Comparison of ENCODE assay signal across 35 mouse cellular contexts in the genomic region with DNA sequence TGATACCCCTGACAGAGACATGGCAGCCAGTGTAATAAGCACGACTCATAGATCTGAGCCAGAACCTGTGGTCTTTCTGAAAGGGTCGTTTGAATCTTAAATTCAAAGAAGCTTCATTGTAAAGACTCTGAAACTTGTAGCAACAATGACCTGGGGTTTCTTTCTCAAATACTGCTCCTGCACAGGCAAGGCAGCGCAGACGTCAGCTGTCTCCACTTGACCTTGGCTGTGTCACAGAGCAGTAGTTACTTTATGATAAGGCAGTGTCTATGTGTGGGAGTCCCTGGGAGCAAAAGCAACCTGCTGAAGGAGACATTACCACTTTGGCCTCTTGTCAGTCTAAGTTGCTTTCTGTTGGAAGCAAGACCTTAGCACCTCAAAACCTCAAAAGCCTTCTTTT. TPM values are rescaled to one million over a fixed set of nuclear protein-coding genes. Genes with fewer than 3 reads are reported as not detected.
DNase-seq lines count a peak whose midpoint lies in the region; ATAC-seq and TF ChIP-seq lines count a peak whose summit lies in the region.
"Had no signal": no experiment of that assay in that cellular context is flagged by ENCODE, and none has a peak within 500 bp of the region (broad histone marks: within the 10 kb centered on the region; RNA-seq: fewer than 3 reads in every experiment).

No protein-coding gene starts in this region.

- intact Hi-C loops in heart, postnatal 14 days (cut with DNase I), result no loop called here

- H3K9me3 ChIP-seq in heart, embryonic 11.5 days (replicated peaks; ENCODE audit: control insufficient read depth, low read length), result no peaks in the 10 kb centered on the region
- H3K9me3 ChIP-seq in liver, postnatal 0 days (ENCODE audit: low read length), result no peaks in the 10 kb centered on the region
- H3K9me3 ChIP-seq: limb, embryonic 10.5 days; limb, embryonic 15.5 days; liver, embryonic 13.5 days had no signal

- ATAC-seq in heart, embryonic 11.5 days (replicated peaks; ENCODE audit: insufficient number of reproducible peaks, low FRiP score, low TSS enrichment), result no peak
- ATAC-seq in liver, postnatal 0 days, result no peak
- ATAC-seq: forebrain, embryonic 16.5 days; intestine, postnatal 0 days had no signal

- peak overlapping the region; percentile 9; the same call in 1 of the 2 replicates for H3K4me2 ChIP-seq in heart, embryonic 11.5 days
- no peak overlapping the region for H3K4me2 ChIP-seq in liver, postnatal 0 days (ENCODE audit: low read depth, low read length)
- H3K4me2 ChIP-seq: hindbrain, embryonic 14.5 days; limb, embryonic 15.5 days; liver, embryonic 13.5 days had no signal

- no peak overlapping the region for H3K9ac ChIP-seq in heart, embryonic 11.5 days (ENCODE audit: low read depth, low read length)
- no peak overlapping the region for H3K9ac ChIP-seq in liver, postnatal 0 days (replicated peaks)
- H3K9ac ChIP-seq: hindbrain, embryonic 14.5 days; limb, embryonic 15.5 days; liver, embryonic 13.5 days had no signal

- peak overlapping the region; percentile 65; the same call in 1 of the 2 replicates for H3K27ac ChIP-seq in heart, embryonic 11.5 days (ENCODE audit: low read depth, low read length)
- no peak overlapping the region for H3K27ac ChIP-seq in liver, postnatal 0 days (ENCODE audit: low read depth)
- H3K27ac ChIP-seq: hindbrain, embryonic 14.5 days; limb, embryonic 10.5 days; limb, embryonic 15.5 days; liver, embryonic 13.5 days; macrophage had no signal

- H3K36me3 ChIP-seq in heart, embryonic 11.5 days (ENCODE audit: control insufficient read depth, insufficient read depth, low read length), result no peaks in the 10 kb centered on the region
- no peaks in the 10 kb centered on the region for H3K36me3 ChIP-seq in liver, postnatal 0 days (replicated peaks; ENCODE audit: insufficient read depth, low read length)
- H3K36me3 ChIP-seq: G1E; limb, embryonic 10.5 days; liver, embryonic 13.5 days had no signal

- H3K27me3 ChIP-seq in heart, embryonic 11.5 days (ENCODE audit: control insufficient read depth, insufficient read depth, low read length), result no peaks in the 10 kb centered on the region
- H3K27me3 ChIP-seq in liver, postnatal 0 days (ENCODE audit: insufficient read depth, low read length), result no peaks in the 10 kb centered on the region
- H3K27me3 ChIP-seq: limb, embryonic 15.5 days; liver, embryonic 13.5 days had no signal

- no peak overlapping the region for H3K4me3 ChIP-seq in heart, embryonic 11.5 days (ENCODE audit: low read depth, low read length)
- H3K4me3 ChIP-seq in liver, postnatal 0 days (ENCODE audit: low read depth, low read length), result no peak overlapping the region
- H3K4me3 ChIP-seq: erythroblast, embryonic 14.5 days; limb, embryonic 10.5 days; limb, embryonic 15.5 days; liver, embryonic 13.5 days had no signal

- TF ChIP-seq CTCF in liver, postnatal 0 days (IDR thresholded peaks at IDR 0.05; ENCODE audit: low read depth), result no peak

- no peak for TF ChIP-seq EP300 in liver, postnatal 0 days (IDR thresholded peaks at IDR 0.05; ENCODE audit: low read depth)

- peaks cover 30% of the 10 kb centered on the region for H3K4me1 ChIP-seq in heart, embryonic 11.5 days (ENCODE audit: control insufficient read depth, insufficient read depth, low read length)
- H3K4me1 ChIP-seq in liver, postnatal 0 days (ENCODE audit: insufficient read depth), result no peaks in the 10 kb centered on the region
- H3K4me1 ChIP-seq: liver, embryonic 13.5 days had no signal

- WGBS in heart, embryonic 11.5 days (ENCODE audit: insufficient replicate concordance), result 43% methylated on average over 4 of the region's 4 CpGs
- WGBS in liver, postnatal 0 days (ENCODE audit: insufficient replicate concordance), result 63% methylated on average over 4 of the region's 4 CpGs

- peak; percentile 68 for DNase-seq in adrenal gland, adult 2 months
- no peak for DNase-seq in adrenal gland, adult 18-20 months (ENCODE audit: low spot score in 2 of 2)
- DNase-seq in heart, postnatal 14 days, result no peak
- DNase-seq in testis, postnatal 14 days (ENCODE audit: low spot score), result peak; percentile 73
- DNase-seq in testis, postnatal 10 days (ENCODE audit: low spot score), result no peak
- DNase-seq in liver, postnatal 0 days, result no peak
- no peak for DNase-seq in layer of hippocampus, adult 18-20 months (ENCODE audit: low spot score in 2 of 2)
- DNase-seq: cerebellum, adult 2 months; cerebellum, postnatal 14 days; kidney, adult 9 months; kidney, postnatal 10 days; layer of hippocampus, adult 9-11 months; liver, embryonic 13.5 days; lung, adult 2 months; lung, postnatal 10 days; midbrain, embryonic 14.5 days had no signal

RNA-seq across cellular contexts. Expression of gene Gm15737, which starts 22.5 kb away (rescaled TPM):
- under 1 TPM; 0.06 to 0.07 TPM for total RNA-seq in adrenal gland, adult 2 months (2021)
- polyA plus RNA-seq in adrenal gland, adult 2 months (2012; rRNA removed), result 0.02 TPM in 1 of 2 replicates, not detected in the other
- not detected for total RNA-seq in adrenal gland, adult 18-20 months (2021)
- 0.11 and 0.33 TPM in 2 replicates for polyA plus RNA-seq in heart, embryonic 11.5 days (2014; fragmentation: Nextera tagmentation; extraction: Ambion mirVana)
- total RNA-seq in heart, postnatal 14 days (2021), result under 1 TPM; 0.36 to 0.37 TPM
- not detected in 2 replicates for polyA plus RNA-seq in liver, postnatal 0 days (2015; fragmentation: Nextera tagmentation; extraction: Ambion mirVana)
- not detected for total RNA-seq in layer of hippocampus, adult 18-20 months (2021)
- total RNA-seq: hematopoietic stem cell, adult 5-6 weeks; left cerebral cortex, postnatal 10 days; megakaryocyte-erythroid progenitor cell, adult 5-6 weeks; neutrophil, adult 5-6 weeks had no signal
- polyA plus RNA-seq: brain, embryonic 14.5 days; cerebellum, adult 2 months; cortical plate, adult 2 months; erythroblast, embryonic 14.5 days; forebrain, embryonic 11.5 days; forebrain, embryonic 16.5 days; G1E; limb, embryonic 10.5 days; liver, embryonic 13.5 days; lung, adult 2 months; macrophage; midbrain, embryonic 14.5 days; neural tube, embryonic 11.5 days had no signal

RNA-seq across cellular contexts. Expression of gene A730049H05Rik, which starts 30.3 kb away (rescaled TPM):
- 1 to 10 TPM; 1.9 to 5.3 TPM for total RNA-seq in adrenal gland, adult 2 months (2021)
- 0.10 and 0.24 TPM in 2 replicates for polyA plus RNA-seq in adrenal gland, adult 2 months (2012; rRNA removed)
- 1 to 10 TPM; 1.7 to 3.7 TPM for total RNA-seq in adrenal gland, adult 18-20 months (2021)
- polyA plus RNA-seq in heart, embryonic 11.5 days (2014; fragmentation: Nextera tagmentation; extraction: Ambion mirVana), result 2.5 and 3.1 TPM in 2 replicates
- under 1 TPM; 0.12 to 0.22 TPM for total RNA-seq in heart, postnatal 14 days (2021)
- not detected in 2 replicates for polyA plus RNA-seq in liver, postnatal 0 days (2015; fragmentation: Nextera tagmentation; extraction: Ambion mirVana)
- under 1 TPM in 1 of 2 experiments, not detected in 1; 0.20 TPM for total RNA-seq in layer of hippocampus, adult 18-20 months (2021)
- total RNA-seq: hematopoietic stem cell, adult 5-6 weeks; left cerebral cortex, postnatal 10 days; megakaryocyte-erythroid progenitor cell, adult 5-6 weeks; neutrophil, adult 5-6 weeks had no signal
- polyA plus RNA-seq: erythroblast, embryonic 14.5 days; G1E; large intestine, adult 2 months; macrophage; neural tube, embryonic 11.5 days; urinary bladder, adult 2 months had no signal

Comparison
In these comparisons a context has a peak if more than half of its experiments do, and no peak if none do; other contexts are left out.
1. DNase-seq: peak in adrenal gland, adult 2 months (single experiment) and testis, postnatal 14 days (single experiment); none in adrenal gland, adult 18-20 months (0 of 2), heart, postnatal 14 days (0 of 2), testis, postnatal 10 days (single experiment), liver, postnatal 0 days (single experiment) and layer of hippocampus, adult 18-20 months (0 of 2).